Mouse (Mus musculus) liver, embryonic 14.5 days (tissue): ENCODE results near the gene Trappc10. TPM values are rescaled to one million over a fixed set of nuclear protein-coding genes. Genes with fewer than 3 reads are reported as not detected.

Experiments
- ATAC-seq: fragments of 200-750 bp; cut with Nextera tagmentation; 2 replicates; pipeline ENCODE4 v1.8.0; 2017; ENCODE audit warnings: moderate number of reproducible peaks, mild to moderate bottlenecking, moderate library complexity; ENCODE audit not compliant: insufficient read depth
- DNase-seq, 3 experiments: peaks; one replicate each; pipeline ENCODE4 v3.0.0-alpha.2; 2012 to 2013; ENCODE audit warnings: low read depth in 3 of 3, low spot score in 3 of 3
- H3K27ac ChIP-seq: fragments of 300-500 bp; sonication (generic); 2 replicates; pipeline ENCODE4 v1.5.1; 2014; ENCODE audit warnings: moderate library complexity, mild to moderate bottlenecking, control low read depth, inconsistent platforms
- H3K27me3 ChIP-seq: fragments of 300-500 bp; sonication (generic); 2 replicates; pipeline ENCODE4 v1.6.1; 2014; ENCODE audit warnings: mild to moderate bottlenecking, low read length, moderate library complexity; ENCODE audit not compliant: control insufficient read depth, insufficient read depth
- H3K36me3 ChIP-seq: fragments of 300-500 bp; sonication (generic); replicated peaks from 2 replicates; pipeline ENCODE4 v1.6.1; 2014; ENCODE audit warnings: low read depth; ENCODE audit not compliant: control insufficient read depth, insufficient read depth
- H3K4me1 ChIP-seq, 2 experiments: fragments of 200-500 bp in 1 of 2; fragments of 300-500 bp in 1 of 2; sonication (generic) in 1 of 2; replicated peaks; 2 replicates each; pipeline ENCODE4 v1.6.1; 2012 to 2014; ENCODE audit warnings: antibody characterized with exemption in 1 of 2, inconsistent platforms in 1 of 2, low read length in 1 of 2; ENCODE audit not compliant: control insufficient read depth in 2 of 2, insufficient read depth in 2 of 2
- H3K4me2 ChIP-seq: fragments of 300-500 bp; sonication (generic); 2 replicates; pipeline ENCODE4 v1.6.1; 2014; ENCODE audit warnings: low read depth, mild to moderate bottlenecking, control low read depth, moderate library complexity
- H3K4me3 ChIP-seq, 2 experiments: fragments of 200-500 bp in 1 of 2; fragments of 300-500 bp in 1 of 2; sonication (generic) in 1 of 2; 2 replicates each; pipeline ENCODE4 v1.5.1; 2012 to 2014; ENCODE audit warnings: low read depth in 2 of 2, low read length in 2 of 2, mild to moderate bottlenecking in 2 of 2, control low read depth in 1 of 2, inconsistent platforms in 1 of 2, moderate library complexity in 1 of 2; ENCODE audit not compliant: insufficient read depth in 1 of 2
- H3K9ac ChIP-seq: fragments of 300-500 bp; sonication (generic); replicated peaks from 2 replicates; pipeline ENCODE4 v1.6.1; 2014; ENCODE audit warnings: mild to moderate bottlenecking, control low read depth, moderate library complexity
- H3K9me3 ChIP-seq: fragments of 300-500 bp; sonication (generic); 2 replicates; pipeline ENCODE4 v1.6.1; 2016; ENCODE audit warnings: low read length, mixed read lengths; ENCODE audit not compliant: control insufficient read depth
- CTCF ChIP-seq: IDR thresholded peaks from 2 replicates; pipeline ENCODE4 v1.5.1; 2016; ENCODE audit warnings: antibody characterized with exemption, low read depth, control low read depth
- EP300 ChIP-seq: IDR thresholded peaks from 2 replicates; pipeline ENCODE4 v1.6.1; 2016; ENCODE audit warnings: antibody characterized with exemption, low read depth
- WGBS: fragments of 180-500 bp; shearing (Covaris S2); extraction: QIAGEN DNeasy Blood & Tissue Kit; methylation state at CpG from one replicate; pipeline ENCODE4 v1.1.7; 2014; ENCODE audit not compliant: insufficient replicate concordance; 5-methylcytosine and 5-hydroxymethylcytosine counted together
- polyA plus RNA-seq, 2 experiments: library from polyadenylated mRNA; depleted of rRNA in 1 of 2; stranded (reverse) in 1 of 2; unstranded in 1 of 2; fragments of >200 nt; fragmentation: Nextera tagmentation in 1 of 2; extraction: Ambion mirVana in 1 of 2; gene quantifications; 2 replicates each; pipeline versions ENCODE4 v1.2.1 to v1.2.3; 2012 to 2014

Gene Trappc10
- polyA plus RNA-seq, 2 experiments: 15.8 to 19.8 TPM

- Histone ChIP-seq H3K4me1 (no peaks in the 10 kb centered on the region), H3K36me3 (no peaks in the 10 kb centered on the region), H3K4me2 (no peak overlapping the region), H3K27me3 (no peaks in the 10 kb centered on the region), H3K4me3 (no peak overlapping the region), H3K9me3 (no peaks in the 10 kb centered on the region), H3K9ac (no peak overlapping the region), H3K27ac (no peak overlapping the region)
- WGBS: 48% methylated on average over 6 of the region's 6 CpGs
- TF ChIP-seq CTCF (no peak), EP300 (no peak)
- DNase-seq: no peak
- no peak for ATAC-seq
Measured at GRCm38 (mm10) chr10:78259702-78260101, 15.3 kb upstream of the Trappc10 start.

GRCm38 (mm10) chr10:78259230-78259629, 14.8 kb upstream of the Trappc10 start:
- Histone ChIP-seq H3K9me3 (no peaks in the 10 kb centered on the region), H3K27ac (no peak overlapping the region), H3K4me1 (no peaks in the 10 kb centered on the region), H3K4me3 (no peak overlapping the region), H3K9ac (no peak overlapping the region), H3K27me3 (no peaks in the 10 kb centered on the region), H3K4me2 (no peak overlapping the region), H3K36me3 (no peaks in the 10 kb centered on the region)
- TF ChIP-seq EP300 (no peak), CTCF (no peak)
- DNase-seq: no peak
- 58% methylated on average over 5 of the region's 5 CpGs for WGBS
- no peak for ATAC-seq

GRCm38 (mm10) chr10:78258142-78258675, 13.8 kb upstream of the Trappc10 start:
- H3K27ac ChIP-seq: no peak overlapping the region
- H3K27me3 ChIP-seq: no peaks in the 10 kb centered on the region
- no peaks in the 10 kb centered on the region for H3K9me3 ChIP-seq
- no peaks in the 10 kb centered on the region for H3K36me3 ChIP-seq
- H3K9ac ChIP-seq: no peak overlapping the region
- TF ChIP-seq EP300 (no peak), CTCF (no peak)
- H3K4me1 ChIP-seq: no peaks in the 10 kb centered on the region
- DNase-seq (no peak), ATAC-seq (no peak)
- 70% methylated on average over 6 of the region's 6 CpGs for WGBS
- H3K4me3 ChIP-seq: no peak overlapping the region
- no peak overlapping the region for H3K4me2 ChIP-seq

GRCm38 (mm10) chr10:78255646-78256059, 11.2 kb upstream of the Trappc10 start:
- no peak overlapping the region for H3K9ac ChIP-seq
- DNase-seq (no peak), ATAC-seq (no peak)
- no peak overlapping the region for H3K4me3 ChIP-seq
- H3K4me2 ChIP-seq: no peak overlapping the region
- TF ChIP-seq CTCF: no peak
- no peak for TF ChIP-seq EP300
- whole genome bisulfite sequencing: 48% methylated on average over 4 of the region's 4 CpGs
- H3K36me3 ChIP-seq: no peaks in the 10 kb centered on the region
- no peaks in the 10 kb centered on the region for H3K27me3 ChIP-seq
- H3K9me3 ChIP-seq: no peaks in the 10 kb centered on the region
- no peak overlapping the region for H3K27ac ChIP-seq
- H3K4me1 ChIP-seq: no peaks in the 10 kb centered on the region

GRCm38 (mm10) chr10:78247206-78247605, 2.8 kb upstream of the Trappc10 start:
- ATAC-seq (no peak), DNase-seq (no peak)
- peaks cover 2% of the 10 kb centered on the region; the same call in 1 of the 2 replicates for H3K36me3 ChIP-seq
- peaks cover 33 to 36% of the 10 kb centered on the region in 2 experiments for H3K4me1 ChIP-seq
- TF ChIP-seq EP300 (no peak), CTCF (no peak)
- peak overlapping the region; percentile 53 for H3K27ac ChIP-seq
- no peak overlapping the region for H3K4me2 ChIP-seq
- no peaks in the 10 kb centered on the region for H3K27me3 ChIP-seq
- H3K9ac ChIP-seq: no peak overlapping the region
- no peaks in the 10 kb centered on the region for H3K9me3 ChIP-seq
- no peak overlapping the region for H3K4me3 ChIP-seq
- 13% methylated on average over 3 of the region's 3 CpGs for WGBS
